Mouse (Mus musculus) kidney, adult 18-20 months (tissue): ENCODE results near the gene Ube2cbp.

Experiments used
- DNase-seq: peaks from one replicate; pipeline ENCODE4 v3.0.0; 2021

Gene Ube2cbp

DNA sequence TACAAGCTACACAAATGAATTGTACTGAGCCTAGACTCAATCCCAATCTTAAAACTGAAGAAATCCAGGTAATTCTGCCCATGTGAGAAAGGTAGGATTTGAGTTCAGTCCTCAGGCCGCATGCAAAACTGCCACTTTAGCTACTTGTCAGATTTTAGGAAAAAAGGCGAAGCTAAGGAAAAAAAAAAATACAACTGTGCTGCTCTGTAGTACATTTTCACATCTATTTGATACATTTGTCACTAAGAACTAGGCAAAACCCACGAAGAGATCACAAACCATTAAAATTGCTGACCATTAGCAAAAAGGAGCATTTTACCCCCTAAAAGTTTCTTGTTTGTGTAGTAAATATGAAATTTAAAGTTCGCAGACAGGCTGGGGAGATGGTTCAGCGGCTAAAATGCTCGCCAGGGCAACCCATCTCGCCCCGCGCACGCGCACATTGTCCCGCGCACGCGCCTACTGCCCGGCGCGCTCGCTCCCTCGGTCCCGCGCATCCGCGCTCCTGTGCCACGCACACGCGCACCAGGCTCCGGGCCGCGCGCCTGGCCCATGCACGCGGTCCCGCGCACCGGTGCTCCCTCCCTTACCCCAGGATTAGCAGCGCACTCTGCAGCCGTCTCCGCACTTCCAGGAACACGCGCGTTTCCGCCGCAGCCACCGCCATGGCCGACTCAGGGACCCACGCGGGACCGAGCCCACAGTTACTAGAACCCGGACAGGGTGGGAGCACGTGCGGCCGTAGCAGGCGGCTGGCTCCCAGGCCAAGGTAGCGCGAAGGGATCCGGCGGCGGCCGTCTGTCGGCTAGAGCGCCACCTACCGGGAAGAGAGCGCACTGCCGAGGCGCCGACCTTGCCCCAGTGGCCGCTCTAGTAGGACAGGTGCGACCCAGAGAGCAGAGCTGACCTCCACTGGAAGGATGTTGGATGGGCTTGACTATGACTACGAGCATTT is at the start of gene Ube2cbp:
TSS of gene Ube2cbp (minus strand) at position 800 of the 955 bp plus-strand sequence.
- DNase-seq: peak; percentile 91

DNA sequence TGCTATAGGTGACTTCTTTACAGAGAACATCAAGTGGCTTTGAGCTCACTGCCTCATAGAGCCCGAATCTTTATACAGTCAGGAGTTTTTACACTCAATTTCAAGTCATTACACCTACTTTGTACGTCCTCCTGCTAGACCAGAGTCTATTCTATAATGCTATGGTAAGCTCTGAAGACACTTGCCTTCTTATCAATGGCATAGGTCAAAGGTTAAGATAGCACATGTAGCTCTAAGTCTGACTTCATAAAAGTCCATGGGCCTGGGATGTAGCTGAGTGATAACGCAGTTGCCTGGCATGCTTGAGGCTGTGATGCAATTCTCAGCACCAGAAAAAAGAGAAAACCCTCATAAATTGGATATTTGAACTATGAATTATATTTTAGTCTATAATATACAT is 49.6 kb upstream of the Ube2cbp start:
- DNase-seq: no peak

DNA sequence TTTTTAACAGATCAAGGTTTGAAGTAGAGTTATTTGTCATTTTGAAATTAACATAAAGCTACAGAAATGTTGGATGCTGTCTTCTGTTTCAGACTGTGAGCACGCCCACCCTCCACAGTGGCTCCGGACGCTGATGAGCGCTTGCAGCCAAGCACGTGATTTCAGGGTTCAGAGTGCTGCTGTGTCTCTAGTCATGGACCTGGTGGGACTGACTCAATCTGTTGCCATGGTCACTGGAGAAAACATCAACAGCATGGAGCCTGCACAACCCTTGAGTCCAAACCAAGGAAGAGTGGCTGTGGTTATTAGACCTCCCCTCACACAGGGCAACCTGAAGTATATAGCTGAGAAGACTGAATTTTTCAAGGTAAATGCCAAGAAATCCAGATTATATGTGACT is 49.0 kb upstream of the Ube2cbp start:
- DNase-seq: no peak

DNA sequence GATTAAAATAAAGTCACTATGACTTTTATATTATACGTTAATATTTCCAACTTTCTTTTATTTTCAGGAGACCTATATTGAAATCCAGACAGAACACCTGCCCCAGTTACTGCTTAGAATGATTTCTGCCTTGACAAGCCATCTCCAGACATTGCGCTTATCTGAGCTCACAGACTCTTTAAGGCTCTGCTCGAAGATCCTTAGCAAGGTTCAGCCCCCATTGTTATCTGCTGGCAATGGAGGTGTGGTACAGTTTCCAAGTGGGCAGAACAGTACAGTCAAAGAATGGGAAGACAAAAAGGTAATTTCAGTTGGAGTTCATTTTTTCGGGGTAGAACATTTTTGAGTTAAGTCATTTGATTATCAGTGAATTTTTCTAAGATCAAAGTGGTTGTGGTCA is 42.7 kb upstream of the Ube2cbp start:
- no peak for DNase-seq

DNA sequence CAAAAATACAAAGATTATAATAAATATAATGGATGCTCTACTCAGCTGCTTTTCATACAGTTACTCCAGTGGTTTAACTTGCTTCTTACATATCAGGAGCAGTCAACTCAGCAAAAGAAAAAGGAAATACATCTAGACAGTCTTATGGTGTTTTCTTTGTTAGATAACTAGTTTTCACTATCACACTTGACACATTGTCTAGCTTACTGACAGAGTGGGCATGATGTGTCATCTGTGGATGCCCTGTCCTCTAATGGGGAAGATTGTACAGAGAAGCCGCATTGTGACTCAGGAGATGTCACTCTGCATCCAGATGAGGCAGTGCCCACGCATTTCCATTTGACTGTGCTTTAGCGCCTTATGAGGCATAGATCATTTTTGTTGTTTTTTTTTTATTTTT is 34.3 kb upstream of the Ube2cbp start:
- no peak for DNase-seq

DNA sequence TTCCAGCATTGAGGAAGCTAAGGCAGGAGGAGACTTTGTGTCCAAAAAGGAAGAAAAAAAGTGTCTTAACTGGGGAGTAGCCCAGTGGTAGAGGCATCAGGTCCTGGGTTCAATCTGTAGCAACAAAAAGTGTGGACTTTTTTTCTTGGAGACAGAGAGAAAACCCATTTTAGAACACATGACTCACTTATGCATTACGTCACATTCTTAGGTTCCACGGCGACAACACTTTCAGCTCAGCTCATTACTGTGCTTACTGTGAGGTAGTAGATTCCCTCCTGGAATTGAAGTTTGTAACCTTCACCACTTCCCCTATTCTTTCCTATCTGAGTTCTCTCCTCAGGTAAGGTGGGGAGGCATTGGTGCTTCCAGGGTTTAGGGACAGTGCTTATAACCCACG is 31.5 kb upstream of the Ube2cbp start:
- DNase-seq: no peak

DNA sequence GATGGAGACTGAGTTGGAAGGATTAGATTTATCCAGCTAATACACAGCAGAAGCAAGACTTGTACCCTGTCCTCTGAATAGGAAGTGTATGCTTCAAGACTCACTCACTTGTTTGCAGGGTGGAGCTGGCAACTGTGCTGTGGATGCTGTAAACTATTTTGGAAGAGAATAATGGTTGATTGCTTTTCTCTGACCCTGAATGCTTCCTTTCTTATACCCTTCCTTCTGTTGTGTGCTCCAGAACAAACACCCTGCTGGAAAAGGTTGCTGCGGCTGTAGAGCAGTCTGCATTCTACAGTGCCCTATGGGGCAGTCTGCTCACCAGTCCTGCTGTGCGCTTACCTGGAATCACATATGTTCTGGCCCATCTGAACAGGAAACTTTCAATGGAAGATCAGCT is 27.0 kb upstream of the Ube2cbp start:
- no peak for DNase-seq

DNA sequence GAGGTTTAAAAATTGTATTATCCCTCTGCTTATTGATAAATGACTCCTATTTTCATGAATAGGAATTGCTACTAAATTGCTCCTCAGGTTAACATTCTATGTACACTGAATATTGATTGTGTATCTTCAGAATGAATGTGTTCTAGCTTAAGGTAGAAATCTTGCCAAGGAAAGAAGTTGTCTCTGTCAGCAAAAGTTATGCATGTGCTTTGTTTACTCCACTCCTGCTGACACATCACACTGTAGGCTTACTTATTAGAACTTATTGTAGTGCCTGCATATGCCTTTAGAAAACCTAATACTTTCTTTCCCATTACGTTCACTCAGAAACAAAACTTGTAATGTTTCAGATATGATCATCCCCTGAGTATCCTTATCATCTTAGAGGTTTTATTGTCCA is 17.5 kb upstream of the Ube2cbp start:
- no peak for DNase-seq

DNA sequence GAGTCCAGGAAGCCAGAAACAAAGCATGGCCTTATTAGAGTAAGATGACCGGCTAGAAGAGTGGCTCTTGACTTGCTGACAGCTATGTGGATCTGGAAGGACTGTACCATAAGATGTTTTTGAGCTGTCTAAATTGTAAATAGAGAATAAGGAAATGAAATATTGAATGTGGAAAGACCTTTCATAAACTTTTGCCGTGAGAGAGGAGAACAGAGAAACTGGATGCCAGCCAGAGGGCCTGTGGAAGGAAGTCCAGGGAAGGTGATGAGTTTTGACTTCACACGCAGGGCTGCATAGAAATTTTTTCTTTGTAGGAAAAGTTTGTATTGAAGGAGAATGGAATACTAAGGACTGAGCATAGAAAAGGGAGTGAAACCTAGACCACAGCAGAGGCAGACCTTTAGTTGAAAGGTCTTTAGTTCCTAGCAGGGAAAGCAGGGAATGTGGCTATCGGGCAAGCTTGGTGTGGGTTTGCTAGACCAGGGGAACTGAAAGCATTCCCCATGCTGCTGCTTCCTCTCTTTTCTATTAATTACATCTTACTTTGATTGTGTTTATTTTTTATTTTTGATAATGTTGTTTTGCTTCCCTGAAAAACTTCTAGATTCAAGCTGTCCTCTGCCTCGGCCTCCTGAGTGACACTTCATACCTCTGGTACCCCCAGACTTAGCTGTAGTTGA is 13.8 kb upstream of the Ube2cbp start:
- DNase-seq: no peak

DNA sequence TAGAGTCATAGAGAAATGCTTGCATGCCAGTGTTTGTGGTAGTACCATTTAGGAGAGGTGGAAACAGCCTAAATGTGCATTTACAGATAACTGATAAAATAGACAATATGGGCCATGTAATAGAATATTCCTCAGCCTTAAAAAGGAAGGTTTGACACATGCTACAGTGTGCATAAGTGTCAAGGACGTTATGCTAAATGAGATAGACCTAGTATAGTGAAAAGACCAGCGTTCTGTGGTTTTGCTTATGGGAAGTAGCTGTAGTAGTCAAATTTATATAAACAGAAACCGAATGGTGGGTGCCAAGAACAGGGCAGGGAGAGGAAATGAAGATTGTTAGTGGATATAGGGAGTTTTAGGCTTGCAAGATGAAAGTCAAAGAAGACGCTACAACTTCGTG is 12.0 kb upstream of the Ube2cbp start:
- no peak for DNase-seq

DNA sequence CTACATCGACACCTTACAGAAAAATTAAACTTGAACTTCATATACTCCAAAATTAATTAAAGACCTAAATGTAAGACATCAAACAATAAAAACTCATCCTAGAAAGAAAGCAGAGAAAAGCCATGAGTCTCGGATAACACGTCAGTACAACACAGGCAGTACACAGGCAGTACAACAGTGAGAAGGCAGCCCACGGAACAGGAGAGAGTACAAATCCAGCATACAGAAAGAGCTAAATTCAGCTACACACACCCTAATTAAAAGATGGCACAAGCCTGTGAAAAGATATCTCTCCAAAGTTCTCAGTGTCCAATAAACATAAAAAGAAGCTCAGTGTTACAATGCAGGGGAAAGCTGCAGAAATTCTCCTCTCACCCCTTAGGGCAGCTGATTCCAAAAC is 11.2 kb upstream of the Ube2cbp start:
- no peak for DNase-seq

DNA sequence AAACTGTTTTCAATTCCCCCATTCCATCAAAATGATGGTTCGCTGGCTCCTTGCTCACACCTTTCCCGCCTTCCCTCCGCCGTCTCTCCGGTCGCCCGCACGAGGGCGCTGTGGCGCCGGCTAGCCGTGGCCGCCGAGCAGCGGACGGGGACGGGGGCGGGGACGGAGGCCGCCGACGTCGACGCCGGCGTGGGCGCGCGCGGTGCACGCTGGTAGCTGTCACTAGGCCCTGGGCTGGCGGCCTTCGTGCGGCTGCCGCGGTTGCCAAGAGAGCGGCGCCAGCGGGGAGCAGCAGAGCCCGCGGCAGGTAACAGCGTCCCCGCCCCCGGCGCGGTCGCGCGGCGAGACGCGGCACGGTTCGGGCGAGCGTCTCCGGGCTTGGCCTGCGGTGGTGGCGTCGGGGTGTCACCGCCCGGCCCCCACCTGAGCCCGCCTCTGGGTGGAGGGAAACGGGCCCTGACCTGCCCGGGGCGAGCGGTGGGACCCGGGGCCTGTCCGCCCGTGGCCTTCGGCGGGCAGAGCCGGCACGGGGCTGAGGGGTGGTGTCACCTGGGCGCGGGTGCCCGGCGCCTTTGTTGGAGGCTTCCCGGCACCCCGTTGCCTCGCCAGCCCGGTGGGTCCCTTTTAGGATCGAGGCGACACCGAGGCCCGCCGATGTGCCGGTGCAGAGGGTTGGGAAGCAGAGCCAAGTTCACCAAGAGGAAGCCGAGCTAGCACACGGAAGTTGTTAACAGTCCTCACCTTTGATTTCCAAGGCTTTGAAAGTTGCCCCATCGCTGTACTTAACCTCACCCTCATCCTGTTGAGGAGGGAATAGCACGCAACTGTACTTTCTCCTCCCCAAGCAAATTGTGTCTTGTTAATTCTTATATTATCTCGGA is 2.5 kb upstream of the Ube2cbp start, which contains the start of gene Dop1a:
TSS of gene Dop1a (plus strand) at position 165 of the 881 bp plus-strand sequence.
- DNase-seq: peak; percentile 89

DNA sequence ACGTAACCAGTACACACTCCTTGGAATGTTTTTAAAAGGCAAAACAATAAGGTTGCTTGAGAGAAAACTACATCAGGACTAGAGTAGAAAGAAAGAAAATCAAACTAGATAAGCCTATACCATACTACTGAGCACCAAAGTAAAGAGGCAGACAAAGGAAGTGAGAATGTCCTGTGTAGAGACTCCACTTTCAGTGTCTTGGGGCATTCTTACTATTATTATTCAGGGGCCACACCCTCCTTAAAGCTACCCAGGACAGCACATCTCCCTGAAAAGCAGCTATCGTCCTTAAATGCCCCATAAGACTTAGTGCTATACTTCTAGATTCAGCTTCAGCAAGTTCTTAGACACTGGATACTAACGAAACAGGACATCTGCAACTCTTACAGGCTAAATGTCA is 11.1 kb downstream of the Ube2cbp start:
- DNase-seq: no peak

DNA sequence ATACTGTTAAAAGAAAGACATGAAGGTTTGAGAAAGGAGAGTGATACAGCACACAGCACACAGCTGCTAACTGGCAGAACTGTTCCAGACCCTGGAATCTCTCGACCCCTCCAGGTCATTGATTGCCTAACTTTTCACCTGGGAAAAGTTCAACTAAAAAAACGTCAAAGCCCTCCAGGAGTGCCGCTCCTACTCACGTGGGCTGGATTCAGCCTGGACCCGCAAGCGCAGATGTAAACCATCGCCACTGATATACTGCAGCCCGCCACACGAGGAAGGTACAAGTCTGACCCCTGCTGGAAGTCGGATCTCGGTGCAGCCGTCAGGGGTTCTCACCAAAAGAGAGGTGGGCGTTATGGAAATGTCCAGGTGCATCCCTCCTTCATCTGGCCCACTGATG is 13.1 kb downstream of the Ube2cbp start:
- DNase-seq: peak; percentile 49

DNA sequence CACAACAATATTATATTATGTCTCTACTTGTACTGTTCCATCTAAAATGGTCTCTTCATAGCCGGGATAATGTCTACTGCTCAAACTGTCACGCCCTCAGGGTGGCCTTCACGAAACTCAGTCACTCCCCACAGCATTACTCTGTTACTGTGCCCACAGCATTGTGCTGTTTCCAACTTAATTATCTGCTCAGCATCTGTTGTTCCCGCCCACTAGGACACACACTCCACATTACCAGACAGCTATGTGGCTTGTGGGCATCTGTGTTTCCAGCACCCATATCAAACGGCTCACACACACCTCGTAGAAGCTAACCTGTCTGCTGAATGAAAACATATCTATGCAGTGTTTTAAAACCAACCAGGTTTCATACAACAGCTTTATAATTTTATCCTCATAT is 13.7 kb downstream of the Ube2cbp start:
- DNase-seq: no peak

DNA sequence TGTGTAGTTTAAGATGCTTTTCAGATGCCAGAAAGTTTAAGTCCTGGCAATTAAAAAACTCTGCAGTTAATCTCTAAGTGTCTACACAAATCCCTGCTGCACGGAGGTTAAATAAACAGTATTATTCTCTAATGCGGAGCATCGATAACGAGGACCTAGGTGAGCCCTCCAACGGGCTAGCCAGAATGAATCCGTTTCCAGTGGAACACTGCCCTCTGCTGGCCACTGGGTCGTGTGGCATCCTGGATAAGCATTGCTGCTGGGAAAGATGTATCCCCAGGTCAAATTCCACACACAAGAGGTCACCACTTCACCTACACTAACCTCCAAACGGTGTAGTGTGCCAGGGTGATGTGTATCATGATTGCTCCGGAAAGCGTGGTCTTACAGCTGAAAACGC is 15.2 kb downstream of the Ube2cbp start:
- DNase-seq: peak; percentile 80

DNA sequence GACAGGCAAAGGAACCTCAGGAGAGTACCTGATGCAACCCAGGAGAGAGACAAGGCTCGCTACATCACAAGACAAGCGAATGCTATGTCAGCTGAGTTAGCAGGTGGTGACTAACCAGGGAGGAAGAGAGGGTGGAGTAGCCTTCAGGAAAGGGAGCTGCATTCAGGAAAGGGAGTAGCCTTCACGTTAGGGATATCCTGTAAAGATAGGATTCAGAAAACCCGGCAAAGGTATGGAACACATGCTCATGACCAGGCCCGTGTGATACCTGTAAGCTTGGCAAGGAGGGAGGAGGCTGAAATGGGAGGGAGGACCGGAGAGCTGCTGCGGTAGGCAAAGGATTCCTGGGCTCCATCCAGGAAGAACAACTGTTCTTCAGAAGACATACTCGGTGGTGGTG is 17.3 kb downstream of the Ube2cbp start:
- no peak for DNase-seq

DNA sequence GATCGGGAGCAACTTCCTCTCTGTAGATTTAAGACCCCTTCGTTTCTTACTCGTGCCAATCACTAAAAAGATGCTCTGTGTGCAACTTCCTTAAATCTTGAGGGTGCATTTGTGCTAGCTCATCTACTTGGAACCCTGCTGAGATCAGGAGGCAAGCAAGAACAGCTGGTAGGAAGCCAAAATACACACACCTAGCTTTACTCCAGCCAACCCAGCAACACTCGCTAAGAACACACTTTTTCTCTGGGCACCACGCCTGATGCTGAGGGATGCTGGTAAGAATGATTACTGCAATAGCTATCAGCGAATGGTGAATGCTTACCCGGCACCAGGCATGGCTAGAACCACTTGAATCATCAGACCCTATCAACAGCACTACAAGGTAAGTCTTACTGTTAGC is 17.9 kb downstream of the Ube2cbp start:
- DNase-seq: no peak

DNA sequence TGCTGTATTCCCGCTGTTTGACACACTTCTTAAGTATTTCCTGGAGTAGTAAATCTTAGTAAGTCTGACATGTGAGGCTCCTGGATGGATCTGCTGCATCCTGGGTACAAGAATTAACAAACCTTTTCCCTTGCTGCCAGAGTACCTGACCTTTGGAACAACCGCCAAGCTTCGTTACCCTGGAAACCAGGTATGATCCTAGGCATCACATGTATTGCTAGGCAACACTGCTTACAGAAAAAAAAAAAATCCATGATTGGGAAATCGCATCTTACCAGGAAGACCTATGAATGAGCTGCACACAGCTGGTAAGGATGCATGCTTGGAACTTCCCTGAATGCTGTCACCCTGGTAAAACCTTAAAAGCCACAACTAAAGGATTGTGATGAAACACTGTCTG is 22.5 kb downstream of the Ube2cbp start:
- DNase-seq: no peak

DNA sequence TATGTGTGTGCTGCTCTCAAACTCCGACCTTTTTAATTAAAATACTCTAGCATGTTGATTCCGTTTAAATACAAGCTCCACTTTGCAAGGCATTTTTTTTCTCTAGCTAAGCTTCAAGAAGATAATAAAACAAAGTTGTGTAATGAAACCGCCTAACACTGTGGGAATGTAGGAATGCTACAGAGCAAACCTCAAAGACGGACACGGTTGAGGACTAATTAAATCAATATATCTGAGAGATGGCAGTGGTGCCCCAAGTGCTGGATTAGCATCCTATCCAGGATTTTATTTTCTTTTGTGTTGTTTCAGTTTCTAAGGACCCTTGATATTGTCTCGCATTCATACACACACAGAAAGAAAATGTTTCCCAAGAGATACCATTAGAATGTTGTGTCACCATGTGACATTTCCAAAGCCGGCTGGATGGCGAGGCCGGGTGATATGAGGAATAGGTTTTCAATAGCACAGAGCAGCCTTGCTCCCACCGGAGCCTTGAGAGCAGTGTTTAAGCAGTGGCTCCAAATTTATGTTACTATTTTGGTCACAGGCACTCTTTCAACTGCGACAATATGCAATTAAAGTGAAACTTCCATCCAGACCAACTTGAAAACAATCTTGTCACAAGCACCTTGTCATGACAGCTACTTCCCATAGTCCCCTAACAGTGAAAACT is 26.3 kb downstream of the Ube2cbp start:
- DNase-seq: no peak

DNA sequence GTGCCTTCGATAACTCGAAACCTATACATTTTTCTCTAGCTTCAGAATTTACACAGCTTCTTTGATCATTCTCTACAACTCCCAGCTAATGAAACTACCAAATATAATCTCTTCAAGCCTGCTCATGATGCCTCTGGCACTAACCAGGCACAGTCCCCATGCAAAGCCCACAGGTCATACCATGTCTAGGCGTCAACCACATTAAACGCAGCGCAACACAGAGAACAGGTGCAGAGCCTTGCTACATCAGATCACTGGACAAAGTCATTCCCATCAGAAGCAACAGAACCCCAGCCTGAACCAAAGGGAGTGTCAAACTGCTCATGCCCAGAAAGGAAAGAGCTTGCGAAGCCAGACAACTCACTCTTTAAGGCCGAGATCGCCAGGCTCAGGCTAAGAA is 28.1 kb downstream of the Ube2cbp start:
- DNase-seq: no peak

DNA sequence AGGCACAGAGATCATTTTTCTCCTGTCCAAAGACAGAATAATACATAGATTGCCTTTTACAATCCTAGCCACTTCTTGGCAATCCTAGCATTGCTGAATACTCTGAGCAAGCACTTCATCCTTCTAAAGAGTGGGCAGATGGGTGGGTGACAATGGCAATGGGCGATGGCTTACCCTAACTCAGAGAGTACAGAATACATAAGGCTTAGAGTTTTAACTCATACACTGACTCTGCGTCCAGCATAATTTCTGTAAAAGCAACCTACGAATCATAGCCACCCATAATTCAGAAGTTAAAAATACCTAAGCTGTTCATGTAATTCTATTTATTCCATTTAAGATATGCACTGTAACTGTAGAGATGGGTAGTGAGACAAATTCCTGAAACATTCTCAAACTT is 29.2 kb downstream of the Ube2cbp start:
- no peak for DNase-seq

DNA sequence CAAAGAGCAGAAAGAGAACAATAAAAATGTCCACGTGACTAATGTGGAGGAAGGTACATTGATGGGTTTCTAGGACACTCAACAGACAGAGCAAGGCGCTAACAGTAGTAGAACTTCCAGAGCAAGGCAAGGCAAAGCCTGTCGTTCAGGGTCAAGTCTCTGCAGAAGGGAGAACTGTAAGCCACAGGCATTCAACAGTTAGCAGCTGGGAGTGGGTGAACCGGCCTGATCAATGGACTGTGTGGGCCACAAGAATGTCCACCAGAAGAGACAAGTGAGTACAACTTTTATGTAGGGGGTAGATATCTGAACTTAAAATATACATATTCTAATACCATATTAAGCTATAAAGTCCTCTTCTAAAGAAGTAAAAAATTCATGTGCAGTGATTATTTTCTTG is 41.4 kb downstream of the Ube2cbp start:
- DNase-seq: no peak
